Mouse (Mus musculus) ES-E14 (cell line): ENCODE measurements around the gene Pnpla1. TPM values are rescaled to one million over a fixed set of nuclear protein-coding genes. Genes with fewer than 3 reads are reported as not detected.

Experiments
- DNase-seq: peaks from one replicate; pipeline ENCODE4 v3.0.0-alpha.2; 2013; ENCODE audit warnings: low read depth, low spot score
- H3K27ac ChIP-seq: 2 replicates; pipeline ENCODE4 v1.5.1; 2012; ENCODE audit warnings: low read depth, mild to moderate bottlenecking, low read length, moderate library complexity, mixed read lengths; ENCODE audit not compliant: poor library complexity, insufficient read depth, severe bottlenecking
- H3K36me3 ChIP-seq: 2 replicates; pipeline ENCODE4 v1.6.1; 2012; ENCODE audit warnings: mild to moderate bottlenecking, low read length, moderate library complexity, mixed read lengths; ENCODE audit not compliant: control insufficient read depth, poor library complexity, insufficient read depth, severe bottlenecking
- H3K4me1 ChIP-seq, 2 experiments: fragments of 150-350 bp in 1 of 2; sonication (generic) in 1 of 2; 2 replicates each; pipeline ENCODE4 v1.6.1; 2012; ENCODE audit warnings: low read length in 2 of 2, mild to moderate bottlenecking in 1 of 2, mixed read lengths in 1 of 2; ENCODE audit not compliant: control insufficient read depth in 2 of 2, insufficient read depth in 2 of 2, poor library complexity in 1 of 2
- H3K4me3 ChIP-seq, 2 experiments: fragments of 150-350 bp in 1 of 2; sonication (generic) in 1 of 2; 2 replicates each; pipeline ENCODE4 v1.5.1; 2012; ENCODE audit warnings: low read length in 2 of 2, low read depth in 1 of 2, mild to moderate bottlenecking in 1 of 2, mixed read lengths in 1 of 2; ENCODE audit not compliant: insufficient read depth in 1 of 2, poor library complexity in 1 of 2, severe bottlenecking in 1 of 2
- H3K9ac ChIP-seq: 2 replicates; pipeline ENCODE4 v1.6.1; 2012; ENCODE audit warnings: low read depth, mild to moderate bottlenecking, low read length, mixed read lengths; ENCODE audit not compliant: poor library complexity, insufficient read depth, severe bottlenecking
- H3K9me3 ChIP-seq: fragments of 150-350 bp; sonication (generic); 2 replicates; pipeline ENCODE4 v1.6.1; 2012; ENCODE audit warnings: low read depth, mild to moderate bottlenecking, low read length; ENCODE audit not compliant: control insufficient read depth, insufficient read depth
- CHD2 ChIP-seq: IDR thresholded peaks from 2 replicates; pipeline ENCODE4 v1.6.1; 2014; ENCODE audit warnings: mild to moderate bottlenecking, low read depth, low read length, inconsistent platforms
- HCFC1 ChIP-seq: IDR thresholded peaks from 2 replicates; pipeline ENCODE4 v1.6.1; 2012; ENCODE audit warnings: low read length, inconsistent platforms, borderline replicate concordance; ENCODE audit not compliant: insufficient read depth
- MAFK ChIP-seq: IDR thresholded peaks from 2 replicates; pipeline ENCODE4 v1.6.1; 2014; ENCODE audit warnings: mild to moderate bottlenecking, low read depth, low read length, inconsistent platforms; ENCODE audit not compliant: insufficient read depth
- ZC3H11A ChIP-seq: IDR thresholded peaks from 2 replicates; pipeline ENCODE4 v1.6.1; 2012; ENCODE audit warnings: low read depth, mild to moderate bottlenecking, inconsistent platforms, low read length, borderline replicate concordance
- ZNF384 ChIP-seq: IDR thresholded peaks from 2 replicates; pipeline ENCODE4 v1.6.1; 2012; ENCODE audit warnings: low read depth, low read length, inconsistent platforms
- in situ Hi-C, 2 experiments: fragments of 600-800 bp; cut with MboI; formaldehyde crosslinking; loops; one replicate each; pipeline ENCODE4 v1.15.1; 2025; ENCODE audit warnings: low sequenced_read_pairs in 2 of 2, inconsistent platforms in 1 of 2; ENCODE audit not compliant: unreplicated experiment in 2 of 2
- total RNA-seq: library from RNA; depleted of rRNA; stranded (reverse); fragments of 300-350 nt; gene quantifications from 2 replicates; pipeline ENCODE4 v1.2.3, GENCODE M21; 2012; rRNA removed

Gene Pnpla1
- total RNA-seq, result 0.05 and 0.27 TPM in 2 replicates

GRCm38 (mm10) chr17:28858205-28858604, at the start of gene Pnpla1:
Gene Pnpla1 (plus strand): TSS chr17:28858411.
- no peak for DNase-seq
- peaks cover 0 to 4% of the 10 kb centered on the region in 2 experiments; a peak in 1 of 4 replicates for H3K4me1 ChIP-seq
- in situ Hi-C loops, result no loop called here
- TF ChIP-seq ZNF384 (no peak), CHD2 (no peak), MAFK (no peak), HCFC1 (no peak), ZC3H11A (no peak)
- no peak within 1 kb of the TSS; a peak in 1 of 4 replicates for H3K4me3 ChIP-seq
- no peaks in the 10 kb centered on the region for H3K36me3 ChIP-seq
- no peak within 1 kb of the TSS; the same call in 1 of the 2 replicates for H3K9ac ChIP-seq
- H3K9me3 ChIP-seq, result no peaks in the 10 kb centered on the region
- H3K27ac ChIP-seq, result no peak within 1 kb of the TSS

GRCm38 (mm10) chr17:28808714-28809113, 49.5 kb upstream of the Pnpla1 start:
- TF ChIP-seq MAFK, result no peak
- no peak for TF ChIP-seq ZNF384
- TF ChIP-seq HCFC1, result no peak
- no peak for TF ChIP-seq ZC3H11A
- no peak for TF ChIP-seq CHD2
- Histone ChIP-seq H3K27ac (no peak overlapping the region), H3K9me3 (no peaks in the 10 kb centered on the region), H3K4me1 (peaks cover 0 to 25% of the 10 kb centered on the region in 2 experiments; a peak in 2 of 4 replicates), H3K9ac (no peak overlapping the region), H3K36me3 (peaks cover 48% of the 10 kb centered on the region), H3K4me3 (no peak overlapping the region)
- in situ Hi-C loops, result no loop called here
- DNase-seq, result no peak

GRCm38 (mm10) chr17:28809175-28809831, 48.9 kb upstream of the Pnpla1 start:
- no peak for DNase-seq
- Histone ChIP-seq H3K27ac (no peak overlapping the region), H3K4me3 (no peak overlapping the region), H3K4me1 (peaks cover 0 to 25% of the 10 kb centered on the region in 2 experiments; a peak in 2 of 4 replicates), H3K36me3 (peaks cover 48% of the 10 kb centered on the region), H3K9me3 (no peaks in the 10 kb centered on the region), H3K9ac (no peak overlapping the region)
- in situ Hi-C loops, result no loop called here
- TF ChIP-seq HCFC1 (no peak), ZC3H11A (no peak)

GRCm38 (mm10) chr17:28812345-28812744, 45.9 kb upstream of the Pnpla1 start:
- Histone ChIP-seq H3K9ac (no peak overlapping the region), H3K36me3 (peaks cover 50% of the 10 kb centered on the region), H3K4me1 (peaks cover 0 to 11% of the 10 kb centered on the region in 2 experiments; a peak in 2 of 4 replicates), H3K4me3 (no peak overlapping the region), H3K9me3 (no peaks in the 10 kb centered on the region), H3K27ac (no peak overlapping the region)
- in situ Hi-C loops, result no loop called here
- no peak for DNase-seq
- TF ChIP-seq CHD2, result no peak
- TF ChIP-seq HCFC1, result no peak
- TF ChIP-seq MAFK, result no peak
- no peak for TF ChIP-seq ZNF384
- TF ChIP-seq ZC3H11A, result no peak

- in situ Hi-C loops, result no loop called here
- H3K9me3 ChIP-seq, result no peaks in the 10 kb centered on the region
- TF ChIP-seq ZC3H11A, result no peak
- no peak for TF ChIP-seq MAFK
- TF ChIP-seq HCFC1, result no peak
- no peak for TF ChIP-seq ZNF384
- TF ChIP-seq CHD2, result no peak
- 0 out of 4 replicates have a peak, but pooled peaks cover 0 to 3% of the 10 kb centered on the region in 2 experiments for H3K4me1 ChIP-seq
- H3K36me3 ChIP-seq, result peaks cover 56% of the 10 kb centered on the region
- no peak for DNase-seq
- H3K27ac ChIP-seq, result no peak overlapping the region
- no peak overlapping the region for H3K9ac ChIP-seq
- peak overlapping the region; percentile 19 to 45; a peak in 3 of 4 replicates for H3K4me3 ChIP-seq
These were observed 43.6 kb upstream of the Pnpla1 start for GRCm38 (mm10) chr17:28814529-28815097.
